Mouse (Mus musculus): Measurements from ENCODE around the gene Tmeff1. TPM values are rescaled to one million over a fixed set of nuclear protein-coding genes. Genes with fewer than 3 reads are reported as not detected.
"Not testable (repeated sequence)": the region's sequence is repeated elsewhere in the genome, so short reads cannot be mapped to it uniquely, and the experiment has no call there.

Gene Tmeff1
- polyA plus RNA-seq, 1 experiment from 2014 or later, result 126 TPM

GRCm38 (mm10) chr4:48664021-48664420 is 79.0 kb downstream of the Tmeff1 start:
- Histone ChIP-seq H3K27ac (ENCODE audit: low read depth, low read length) (no peak overlapping the region), H3K4me3 (ENCODE audit: low read depth, low read length) (no peak overlapping the region), H3K9ac (ENCODE audit: low read length) (no peak overlapping the region), H3K4me1 (ENCODE audit: control insufficient read depth, insufficient read depth, low read length) (no peaks in the 10 kb centered on the region), H3K4me2 (ENCODE audit: low read length) (no peak overlapping the region), H3K9me3 (replicated peaks; ENCODE audit: control insufficient read depth, low read length) (no peaks in the 10 kb centered on the region), H3K27me3 (replicated peaks; ENCODE audit: control insufficient read depth, insufficient read depth, low read length) (no peaks in the 10 kb centered on the region), H3K36me3 (ENCODE audit: control insufficient read depth, insufficient read depth, low read length) (peaks cover 55% of the 10 kb centered on the region)
- WGBS, result 91% methylated on average over 6 of the region's 6 CpGs
- no peak for DNase-seq (ENCODE audit: low spot score)
- no peak for ATAC-seq

DNA sequence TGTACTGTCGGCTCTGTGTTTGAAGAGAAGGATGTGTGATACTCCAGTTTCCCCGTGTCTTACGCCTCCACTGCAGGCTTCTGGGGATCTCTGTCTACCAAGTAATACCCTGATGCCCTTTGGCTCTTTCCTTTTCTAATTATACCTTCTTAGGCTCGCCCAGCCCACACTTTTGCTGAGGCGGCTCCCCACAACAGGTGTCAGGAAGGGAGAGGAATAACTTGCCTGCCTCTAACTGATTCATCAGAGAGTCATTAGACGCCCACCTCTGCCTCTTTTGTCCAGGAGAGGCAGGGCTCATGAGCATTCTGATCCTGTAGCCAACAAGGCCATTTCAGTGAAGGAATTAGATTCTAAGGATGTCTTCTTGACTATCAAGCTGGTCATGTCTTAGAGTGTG is 82.3 kb downstream of the Tmeff1 start:
- ATAC-seq, result no peak
- H3K4me2 ChIP-seq (ENCODE audit: low read length), result no peak overlapping the region
- peaks cover 51% of the 10 kb centered on the region for H3K36me3 ChIP-seq (ENCODE audit: control insufficient read depth, insufficient read depth, low read length)

DNA sequence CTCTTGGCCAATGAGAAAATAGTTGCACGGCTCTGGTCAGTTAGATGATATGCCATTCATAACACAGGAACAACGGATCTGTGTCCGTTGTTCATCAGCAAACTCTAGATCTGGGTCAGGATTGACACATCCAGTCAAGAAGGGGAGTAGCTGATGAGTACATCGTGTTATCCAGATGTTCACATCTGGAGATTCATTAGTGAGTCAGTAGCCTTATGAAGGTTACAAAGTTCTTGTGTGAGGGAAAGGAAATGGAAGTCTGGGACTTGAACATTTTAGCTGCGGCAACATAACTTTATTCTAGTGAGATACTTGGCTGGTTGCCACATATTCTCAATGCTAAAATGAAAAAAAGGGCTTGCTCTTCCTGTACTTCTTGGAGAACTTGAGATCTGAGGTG is 87.9 kb downstream of the Tmeff1 start:
- WGBS, result 96% methylated on average over 5 of the region's 5 CpGs
- Histone ChIP-seq H3K9me3 (replicated peaks; ENCODE audit: control insufficient read depth, low read length) (no peaks in the 10 kb centered on the region), H3K27me3 (replicated peaks; ENCODE audit: control insufficient read depth, insufficient read depth, low read length) (no peaks in the 10 kb centered on the region), H3K27ac (ENCODE audit: low read depth, low read length) (no peak overlapping the region), H3K4me1 (ENCODE audit: control insufficient read depth, insufficient read depth, low read length) (no peaks in the 10 kb centered on the region), H3K36me3 (ENCODE audit: control insufficient read depth, insufficient read depth, low read length) (peaks cover 63% of the 10 kb centered on the region), H3K9ac (ENCODE audit: low read length) (no peak overlapping the region), H3K4me3 (ENCODE audit: low read depth, low read length) (no peak overlapping the region), H3K4me2 (ENCODE audit: low read length) (no peak overlapping the region)
- ATAC-seq (no peak), DNase-seq (ENCODE audit: low spot score) (no peak)

More for the DNA sequence above, 82.3 kb downstream of the Tmeff1 start:
- no peaks in the 10 kb centered on the region for H3K27me3 ChIP-seq (replicated peaks; ENCODE audit: control insufficient read depth, insufficient read depth, low read length)
- DNase-seq (ENCODE audit: low spot score), result no peak
- no peaks in the 10 kb centered on the region for H3K4me1 ChIP-seq (ENCODE audit: control insufficient read depth, insufficient read depth, low read length)
- H3K9ac ChIP-seq (ENCODE audit: low read length), result no peak overlapping the region
- WGBS, result 90% methylated on average over 6 of the region's 6 CpGs
- no peak overlapping the region for H3K4me3 ChIP-seq (ENCODE audit: low read depth, low read length)
- no peaks in the 10 kb centered on the region for H3K9me3 ChIP-seq (replicated peaks; ENCODE audit: control insufficient read depth, low read length)
- H3K27ac ChIP-seq (ENCODE audit: low read depth, low read length), result no peak overlapping the region

GRCm38 (mm10) chr4:48674412-48674811 is 89.4 kb downstream of the Tmeff1 start:
- DNase-seq (ENCODE audit: low spot score) (no peak), ATAC-seq (no peak)
- Histone ChIP-seq H3K27me3 (replicated peaks; ENCODE audit: control insufficient read depth, insufficient read depth, low read length) (no peaks in the 10 kb centered on the region), H3K4me3 (ENCODE audit: low read depth, low read length) (no peak overlapping the region), H3K27ac (ENCODE audit: low read depth, low read length) (no peak overlapping the region), H3K9me3 (replicated peaks; ENCODE audit: control insufficient read depth, low read length) (no peaks in the 10 kb centered on the region), H3K9ac (ENCODE audit: low read length) (no peak overlapping the region), H3K4me1 (ENCODE audit: control insufficient read depth, insufficient read depth, low read length) (no peaks in the 10 kb centered on the region), H3K36me3 (ENCODE audit: control insufficient read depth, insufficient read depth, low read length) (peaks cover 58% of the 10 kb centered on the region), H3K4me2 (ENCODE audit: low read length) (no peak overlapping the region)
- 93% methylated on average over 7 of the region's 7 CpGs for WGBS

DNA sequence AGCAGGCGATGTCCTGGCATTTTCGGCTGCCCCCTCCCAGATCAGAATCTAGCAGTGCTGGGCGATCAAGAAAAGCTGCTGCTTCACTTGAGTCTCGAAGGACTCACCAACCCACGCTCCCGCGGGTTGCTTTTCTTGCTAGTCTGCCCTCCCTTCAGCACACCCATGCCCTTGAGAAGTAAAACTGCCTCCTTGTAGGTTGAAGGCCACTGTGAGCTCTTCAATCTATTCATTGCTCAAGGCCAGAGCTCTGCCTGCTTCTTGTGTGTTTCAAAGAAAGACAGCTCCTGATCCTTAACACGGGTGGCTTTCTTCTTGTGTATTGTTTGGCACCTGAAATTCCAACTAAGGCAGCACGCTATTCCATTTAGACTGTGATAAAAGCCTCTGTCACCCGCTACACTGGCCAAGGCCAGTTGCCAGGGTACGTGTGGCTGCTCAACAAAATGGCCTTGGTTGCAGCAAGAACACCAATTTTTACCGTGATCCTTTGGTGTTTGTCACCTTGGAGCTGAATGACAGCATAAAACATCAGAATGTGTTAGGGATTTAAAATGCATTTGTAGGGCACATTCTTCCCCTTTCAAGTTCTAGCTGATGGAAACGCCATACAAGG is 91.7 kb downstream of the Tmeff1 start:
- Histone ChIP-seq H3K4me1 (ENCODE audit: control insufficient read depth, insufficient read depth, low read length) (no peaks in the 10 kb centered on the region), H3K4me3 (ENCODE audit: low read depth, low read length) (no peak overlapping the region), H3K36me3 (ENCODE audit: control insufficient read depth, insufficient read depth, low read length) (peaks cover 43% of the 10 kb centered on the region), H3K9ac (ENCODE audit: low read length) (no peak overlapping the region), H3K9me3 (replicated peaks; ENCODE audit: control insufficient read depth, low read length) (no peaks in the 10 kb centered on the region), H3K27me3 (replicated peaks; ENCODE audit: control insufficient read depth, insufficient read depth, low read length) (no peaks in the 10 kb centered on the region), H3K27ac (ENCODE audit: low read depth, low read length) (no peak overlapping the region), H3K4me2 (ENCODE audit: low read length) (no peak overlapping the region)
- ATAC-seq, result no peak
- no peak for DNase-seq (ENCODE audit: low spot score)
- WGBS, result 87% methylated on average over 13 of the region's 13 CpGs

- ATAC-seq, result no peak
- no peaks in the 10 kb centered on the region for H3K27me3 ChIP-seq (replicated peaks; ENCODE audit: control insufficient read depth, insufficient read depth, low read length)
- WGBS, result 94% methylated on average over 8 of the region's 8 CpGs
Observed at GRCm38 (mm10) chr4:48677276-48677675, 92.3 kb downstream of the Tmeff1 start.

GRCm38 (mm10) chr4:48677812-48678211 is 92.8 kb downstream of the Tmeff1 start:
- H3K27ac ChIP-seq (ENCODE audit: low read depth, low read length), result no peak overlapping the region
- H3K9ac ChIP-seq (ENCODE audit: low read length), result no peak overlapping the region
- no peak overlapping the region for H3K4me3 ChIP-seq (ENCODE audit: low read depth, low read length)
- H3K9me3 ChIP-seq (replicated peaks; ENCODE audit: control insufficient read depth, low read length), result no peaks in the 10 kb centered on the region
- H3K4me2 ChIP-seq (ENCODE audit: low read length), result no peak overlapping the region
- no peaks in the 10 kb centered on the region for H3K4me1 ChIP-seq (ENCODE audit: control insufficient read depth, insufficient read depth, low read length)
- ATAC-seq (no peak), DNase-seq (ENCODE audit: low spot score) (no peak)
- peaks cover 31% of the 10 kb centered on the region for H3K36me3 ChIP-seq (ENCODE audit: control insufficient read depth, insufficient read depth, low read length)
- no peaks in the 10 kb centered on the region for H3K27me3 ChIP-seq (replicated peaks; ENCODE audit: control insufficient read depth, insufficient read depth, low read length)
- 79% methylated on average over 2 of the region's 2 CpGs for WGBS

More at GRCm38 (mm10) chr4:48677276-48677675, 92.3 kb downstream of the Tmeff1 start:
- no peak overlapping the region for H3K4me3 ChIP-seq (ENCODE audit: low read depth, low read length)
- H3K9me3 ChIP-seq (replicated peaks; ENCODE audit: control insufficient read depth, low read length), result no peaks in the 10 kb centered on the region
- DNase-seq (ENCODE audit: low spot score), result no peak
- H3K4me1 ChIP-seq (ENCODE audit: control insufficient read depth, insufficient read depth, low read length), result no peaks in the 10 kb centered on the region
- H3K27ac ChIP-seq (ENCODE audit: low read depth, low read length), result no peak overlapping the region
- H3K9ac ChIP-seq (ENCODE audit: low read length), result no peak overlapping the region
- H3K36me3 ChIP-seq (ENCODE audit: control insufficient read depth, insufficient read depth, low read length), result peaks cover 37% of the 10 kb centered on the region
- H3K4me2 ChIP-seq (ENCODE audit: low read length), result no peak overlapping the region

DNA sequence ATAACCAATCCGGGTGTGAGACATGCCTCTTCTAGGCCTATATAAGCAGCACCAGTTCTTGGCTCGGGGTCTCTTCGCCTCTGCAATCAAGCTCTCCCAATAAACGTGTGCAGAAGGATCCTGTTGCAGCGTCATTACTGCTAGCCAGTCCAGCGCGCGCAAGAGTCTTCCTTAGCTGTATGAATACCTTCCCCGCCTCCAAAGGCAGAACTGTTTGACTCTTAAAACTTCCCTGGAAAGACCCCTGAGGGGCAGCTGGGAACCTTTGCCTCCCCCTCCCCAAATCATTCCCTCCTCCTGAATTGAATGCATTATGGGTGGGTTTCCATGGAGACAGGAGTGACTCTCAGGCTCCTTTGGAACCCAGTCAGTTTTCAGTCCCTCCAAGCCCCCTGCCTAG is 93.8 kb downstream of the Tmeff1 start:
- Histone ChIP-seq H3K9ac (ENCODE audit: low read length) (no peak overlapping the region), H3K4me1 (ENCODE audit: control insufficient read depth, insufficient read depth, low read length) (no peaks in the 10 kb centered on the region), H3K36me3 (ENCODE audit: control insufficient read depth, insufficient read depth, low read length) (peaks cover 22% of the 10 kb centered on the region), H3K4me3 (ENCODE audit: low read depth, low read length) (no peak overlapping the region), H3K27ac (ENCODE audit: low read depth, low read length) (no peak overlapping the region), H3K9me3 (replicated peaks; ENCODE audit: control insufficient read depth, low read length) (no peaks in the 10 kb centered on the region), H3K27me3 (replicated peaks; ENCODE audit: control insufficient read depth, insufficient read depth, low read length) (no peaks in the 10 kb centered on the region), H3K4me2 (ENCODE audit: low read length) (no peak overlapping the region)
- DNase-seq (ENCODE audit: low spot score) (no peak), ATAC-seq (no peak)
- 90% methylated on average over 9 of the region's 9 CpGs for WGBS

DNA sequence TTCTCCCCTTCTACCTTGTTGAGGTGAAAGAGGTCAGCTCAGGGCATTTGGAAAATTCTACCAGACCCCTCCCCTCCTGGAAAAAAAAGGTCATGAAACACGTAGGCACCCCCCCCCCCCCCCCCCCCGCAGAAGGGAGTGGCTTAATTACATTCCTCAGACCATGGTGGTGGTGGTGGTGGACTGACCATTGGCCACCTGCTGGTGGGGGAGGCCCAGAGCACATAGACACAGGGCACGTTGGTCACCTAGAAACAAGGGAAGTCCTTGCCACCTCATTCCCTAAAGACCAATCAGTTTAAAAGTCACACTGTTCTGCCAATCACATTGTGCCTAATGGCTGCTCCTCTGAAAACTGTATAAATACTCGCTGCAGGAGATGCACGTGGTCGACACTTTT is 94.8 kb downstream of the Tmeff1 start:
- not testable (repeated sequence) for H3K27me3 ChIP-seq (replicated peaks; ENCODE audit: control insufficient read depth, insufficient read depth, low read length); ATAC-seq
- WGBS, result 67% methylated on average over 5 of the region's 6 CpGs

More for the DNA sequence above, 94.8 kb downstream of the Tmeff1 start:
- peaks cover 13% of the 10 kb centered on the region for H3K36me3 ChIP-seq (ENCODE audit: control insufficient read depth, insufficient read depth, low read length)
- H3K9me3 ChIP-seq (replicated peaks; ENCODE audit: control insufficient read depth, low read length); H3K9ac ChIP-seq (ENCODE audit: low read length); H3K4me1 ChIP-seq (ENCODE audit: control insufficient read depth, insufficient read depth, low read length); DNase-seq (ENCODE audit: low spot score); H3K4me3 ChIP-seq (ENCODE audit: low read depth, low read length); H3K4me2 ChIP-seq (ENCODE audit: low read length); H3K27ac ChIP-seq (ENCODE audit: low read depth, low read length): not testable (repeated sequence)
